ENCODE assay signal across 8 mouse cellular contexts in genomic region chr11:74833536-74834358, GRCm38 (mm10). TPM values are rescaled to one million over a fixed set of nuclear protein-coding genes. Genes with fewer than 3 reads are reported as not detected.
DNase-seq lines count a peak whose midpoint lies in the region; ATAC-seq and TF ChIP-seq lines count a peak whose summit lies in the region.

No protein-coding gene starts in this region.

- H3K27me3 ChIP-seq in kidney, adult 2 months (replicated peaks; ENCODE audit: control insufficient read depth, insufficient read depth, low read length) = no peaks in the 10 kb centered on the region
- no peaks in the 10 kb centered on the region for H3K27me3 ChIP-seq in hindbrain, embryonic 14.5 days (ENCODE audit: control insufficient read depth, insufficient read depth, low read length)
- peaks cover 15% of the 10 kb centered on the region for H3K27me3 ChIP-seq in midbrain, embryonic 10.5 days (ENCODE audit: low read depth, poor library complexity, severe bottlenecking)

- H3K9me3 ChIP-seq in hindbrain, embryonic 14.5 days (ENCODE audit: control insufficient read depth, low read length) = no peaks in the 10 kb centered on the region
- no peaks in the 10 kb centered on the region for H3K9me3 ChIP-seq in midbrain, embryonic 10.5 days (replicated peaks)

- no peak for ATAC-seq in hindbrain, embryonic 14.5 days (ENCODE audit: low FRiP score)

- peaks cover 32% of the 10 kb centered on the region for H3K4me1 ChIP-seq in kidney, adult 2 months (ENCODE audit: control insufficient read depth, insufficient read depth, low read length)
- peaks cover 27% of the 10 kb centered on the region for H3K4me1 ChIP-seq in hindbrain, embryonic 14.5 days (replicated peaks; ENCODE audit: control insufficient read depth, insufficient read depth, low read length)
- peaks cover 76% of the 10 kb centered on the region for H3K4me1 ChIP-seq in midbrain, embryonic 10.5 days

- peak overlapping the region; percentile 61 for H3K27ac ChIP-seq in kidney, adult 2 months (ENCODE audit: insufficient read depth, low read depth, low read length)
- H3K27ac ChIP-seq in hindbrain, embryonic 14.5 days = no peak overlapping the region
- H3K27ac ChIP-seq in midbrain, embryonic 10.5 days (replicated peaks) = peak overlapping the region; percentile 93; the same call in 1 of the 2 replicates

- peak overlapping the region; percentile 90 for H3K4me2 ChIP-seq in hindbrain, embryonic 14.5 days (replicated peaks)

- no peak for TF ChIP-seq CTCF in kidney, adult 2 months (conservative IDR thresholded peaks at IDR 0.05; ENCODE audit: insufficient read depth, insufficient read length, low read depth, low read length)

- no peak for TF ChIP-seq POLR2A in kidney, adult 2 months (IDR thresholded peaks at IDR 0.05; ENCODE audit: low read depth, low read length)

- H3K4me3 ChIP-seq in kidney, adult 2 months (ENCODE audit: insufficient read depth, low read depth, low read length) = no peak overlapping the region
- H3K4me3 ChIP-seq in hindbrain, embryonic 14.5 days (replicated peaks; ENCODE audit: low read length) = no peak overlapping the region
- H3K4me3 ChIP-seq in midbrain, embryonic 10.5 days = peak overlapping the region; percentile 93

- H3K36me3 ChIP-seq in kidney, adult 2 months (ENCODE audit: control insufficient read depth, insufficient read depth, low read length) = no peaks in the 10 kb centered on the region
- peaks cover 6% of the 10 kb centered on the region for H3K36me3 ChIP-seq in hindbrain, embryonic 14.5 days (replicated peaks; ENCODE audit: control insufficient read depth, insufficient read depth)
- peaks cover 10% of the 10 kb centered on the region for H3K36me3 ChIP-seq in midbrain, embryonic 10.5 days

- intact Hi-C loops in gastrocnemius, postnatal 14 days (cut with DNase I; ENCODE audit: low total_unique reads) = no loop called here

- DNase-seq in kidney, adult 2 months = peak; percentile 61
- no peak for DNase-seq in kidney, adult 8-10 months
- peak; percentile 73 for DNase-seq in adrenal gland, postnatal 25 days
- DNase-seq in hindbrain, embryonic 14.5 days (ENCODE audit: low spot score) = no peak
- no peak for DNase-seq in midbrain, embryonic 10.5 days (ENCODE audit: low spot score)
- DNase-seq in gastrocnemius, postnatal 14 days = no peak
- DNase-seq in frontal cortex, postnatal 14 days (ENCODE audit: low spot score in 2 of 2) = no peak
- no peak for DNase-seq in embryo, embryonic 9.5 days (ENCODE audit: extremely low spot score)

- 50% methylated on average over 8 of the region's 8 CpGs for WGBS in kidney, adult 2 months
- 84% methylated on average over 8 of the region's 8 CpGs for WGBS in hindbrain, embryonic 14.5 days
- 88% methylated on average over 8 of the region's 8 CpGs for WGBS in midbrain, embryonic 10.5 days

- H3K9ac ChIP-seq in hindbrain, embryonic 14.5 days = peak overlapping the region; percentile 92; the same call in 1 of the 2 replicates

RNA-seq across cellular contexts. Expression of gene Mnt, which starts 3.0 kb away (rescaled TPM):
- polyA plus RNA-seq in kidney, adult 2 months (2012; rRNA removed) = 12.8 and 13.9 TPM in 2 replicates
- total RNA-seq in adrenal gland, postnatal 25 days (2021) = 35.5 and 37.7 TPM in 2 replicates
- 8.3 and 8.8 TPM in 2 replicates for polyA plus RNA-seq in hindbrain, embryonic 14.5 days (2014; fragmentation: Nextera tagmentation; extraction: Ambion mirVana)
- 4.2 and 5.5 TPM in 2 replicates for polyA plus RNA-seq in midbrain, embryonic 10.5 days (2016; fragmentation: Nextera tagmentation; extraction: Ambion mirVana)
- total RNA-seq in gastrocnemius, postnatal 14 days (2021) = 1 to 10 TPM; 5.4 to 6.1 TPM

Comparison
In these comparisons a context has a peak if more than half of its experiments do, and no peak if none do; other contexts are left out.
1. DNase-seq: peak in kidney, adult 2 months (single experiment) and adrenal gland, postnatal 25 days (single experiment); none in kidney, adult 8-10 months (0 of 2), hindbrain, embryonic 14.5 days (single experiment), midbrain, embryonic 10.5 days (single experiment), gastrocnemius, postnatal 14 days (single experiment), frontal cortex, postnatal 14 days (0 of 2) and embryo, embryonic 9.5 days (single experiment).